Mouse (Mus musculus): ENCODE measurements around the gene Magea1. TPM values are rescaled to one million over a fixed set of nuclear protein-coding genes. Genes with fewer than 3 reads are reported as not detected.

Gene Magea1
- total RNA-seq (2023; ENCODE audit: inconsistent age) = not detected in 4 replicates

DNA sequence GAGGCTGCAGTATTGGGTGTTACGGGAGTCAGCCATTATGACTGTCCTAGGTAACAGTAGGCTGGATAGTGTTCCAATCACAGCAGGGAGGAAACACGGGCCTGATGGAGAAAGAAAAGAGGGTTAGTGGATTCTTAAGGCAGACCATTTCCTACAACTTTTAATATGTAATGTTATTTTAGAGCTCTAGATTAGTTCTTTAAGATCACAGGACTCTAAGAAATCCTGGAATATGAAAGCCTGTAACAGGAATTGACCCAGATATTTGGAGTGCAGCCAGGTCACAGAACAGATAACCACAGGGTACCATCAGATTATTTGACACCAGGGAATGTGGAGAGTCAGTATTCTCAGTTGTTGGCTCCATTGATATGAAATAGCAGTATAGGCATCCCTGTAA, at the start of gene Magea1:
TSS of gene Magea1 (minus strand) at position 101 of the 400 bp plus-strand sequence.

GRCm38 (mm10) chrX:155128312-155128711, 38.7 kb upstream of the Magea1 start, which contains the start of gene Cldn34b2:
TSS of gene Cldn34b2 (minus strand) at chrX:155128412.

DNA sequence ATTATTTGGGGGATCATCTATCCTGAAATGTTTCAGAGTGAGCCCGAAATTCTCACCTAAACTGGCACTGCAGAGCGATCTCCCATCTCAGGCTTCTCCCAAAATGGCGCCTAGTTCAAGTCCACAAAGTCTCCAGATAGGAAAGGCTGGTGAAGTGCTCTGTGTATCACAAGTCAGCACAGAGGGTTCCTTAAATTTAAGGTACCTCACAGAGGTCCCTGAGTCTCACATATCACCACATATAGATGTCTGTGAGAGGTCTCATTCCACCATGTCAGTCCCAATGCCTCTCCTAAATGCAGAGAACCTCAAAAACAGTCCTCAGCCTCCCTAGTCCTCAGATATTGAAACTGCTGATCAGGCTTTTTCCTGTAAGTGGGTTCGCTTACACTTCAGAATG, 4.0 kb upstream of the Magea1 start, which contains the start of gene Magea2:
TSS of gene Magea2 (minus strand) at position 101 of the 400 bp plus-strand sequence.

DNA sequence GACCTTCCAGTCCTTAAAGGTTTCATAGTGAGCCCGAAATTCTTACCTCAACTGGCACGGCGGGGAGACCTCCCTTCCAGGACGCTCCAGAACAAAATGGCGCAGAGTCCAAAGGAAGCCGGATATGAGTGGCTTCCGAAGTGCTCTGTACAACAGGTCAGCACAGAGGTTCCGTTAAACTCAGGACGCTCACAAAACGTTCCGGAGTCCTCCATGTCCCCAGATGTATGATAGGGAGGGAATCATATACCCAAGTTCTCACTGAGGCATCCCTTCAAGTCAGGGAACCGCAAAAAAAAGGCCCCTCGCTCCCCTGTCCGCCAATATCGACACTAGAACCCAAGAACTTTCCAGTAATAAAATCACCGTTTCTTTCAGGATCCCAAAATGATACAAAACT, 26.5 kb downstream of the Magea1 start, which contains the start of gene Magea5:
TSS of gene Magea5 (minus strand) at position 101 of the 400 bp plus-strand sequence.

Other genes with a start within 250 kb of the Magea1 start
- gene Cldn34b1, start 199.5 kb downstream of the Magea1 start, total RNA-seq (2023; ENCODE audit: inconsistent age) = not detected in 4 replicates
- not detected in 4 replicates for gene Magea6, start 153.8 kb downstream of the Magea1 start, total RNA-seq (2023; ENCODE audit: inconsistent age)
- not detected in 4 replicates for gene Magea3, start 140.3 kb downstream of the Magea1 start, total RNA-seq (2023; ENCODE audit: inconsistent age)
- gene Magea8, start 93.9 kb downstream of the Magea1 start, total RNA-seq (2023; ENCODE audit: inconsistent age) = not detected in 4 replicates
- not detected in 4 replicates for gene Magea5, start 26.6 kb downstream of the Magea1 start, total RNA-seq (2023; ENCODE audit: inconsistent age)
- gene Magea2, start 3.9 kb upstream of the Magea1 start, total RNA-seq (2023; ENCODE audit: inconsistent age) = not detected in 4 replicates
- not detected in 4 replicates for gene Cldn34b2, start 38.6 kb upstream of the Magea1 start, total RNA-seq (2023; ENCODE audit: inconsistent age)
- 302 to 337 TPM (median 306 TPM) in 4 replicates for gene Sat1, start 126.7 kb upstream of the Magea1 start, total RNA-seq (2023; ENCODE audit: inconsistent age)
- gene Acot9, start 172.7 kb upstream of the Magea1 start, total RNA-seq (2023; ENCODE audit: inconsistent age) = 25.2 to 30.4 TPM (median 26.8 TPM) in 4 replicates